In genomic region chr9:58202676-58203453, GRCm38 (mm10) we compare ENCODE assay signal across 12 mouse cellular contexts. TPM values are rescaled to one million over a fixed set of nuclear protein-coding genes. Genes with fewer than 3 reads are reported as not detected.
DNase-seq lines count a peak whose midpoint lies in the region; ATAC-seq and TF ChIP-seq lines count a peak whose summit lies in the region.
"Had no signal": no experiment of that assay in that cellular context is flagged by ENCODE, and none has a peak within 500 bp of the region (broad histone marks: within the 10 kb centered on the region; RNA-seq: fewer than 3 reads in every experiment).

No protein-coding gene starts in this region.

- no peaks in the 10 kb centered on the region for H3K36me3 ChIP-seq in embryonic facial prominence, embryonic 15.5 days
- no peaks in the 10 kb centered on the region for H3K36me3 ChIP-seq in neural tube, embryonic 13.5 days
- H3K36me3 ChIP-seq: heart, embryonic 15.5 days; liver, embryonic 13.5 days had no signal

- H3K27me3 ChIP-seq in embryonic facial prominence, embryonic 15.5 days = peaks cover 66% of the 10 kb centered on the region
- H3K27me3 ChIP-seq in neural tube, embryonic 13.5 days = peaks cover 76% of the 10 kb centered on the region

- H3K9ac ChIP-seq in embryonic facial prominence, embryonic 15.5 days = no peak overlapping the region
- peak overlapping the region; percentile 71 for H3K9ac ChIP-seq in neural tube, embryonic 13.5 days
- H3K9ac ChIP-seq: heart, embryonic 15.5 days; liver, embryonic 13.5 days had no signal

- ATAC-seq in embryonic facial prominence, embryonic 15.5 days (ENCODE audit: insufficient number of reproducible peaks, low FRiP score, low TSS enrichment, low read depth) = no peak
- no peak for ATAC-seq in neural tube, embryonic 13.5 days (ENCODE audit: low read depth)

- 0 out of 2 replicates have a peak overlapping the region, but pooled peaks have one; percentile 17 for H3K4me3 ChIP-seq in embryonic facial prominence, embryonic 15.5 days (replicated peaks)
- peak overlapping the region; percentile 44 for H3K4me3 ChIP-seq in left cerebral cortex, adult 2 months
- H3K4me3 ChIP-seq in neural tube, embryonic 13.5 days = peak overlapping the region; percentile 37

- DNase-seq in gastrocnemius, postnatal 25 days = peak; percentile 49
- no peak for DNase-seq in gastrocnemius, adult 18-20 months (ENCODE audit: low spot score)
- DNase-seq in left cerebral cortex, adult 2 months (ENCODE audit: extremely low spot score in 1 of 2, low spot score in 2 of 2) = peak in 1 of 2 experiments; percentile 54
- no peak for DNase-seq in urinary bladder, postnatal 36 days (ENCODE audit: low spot score in 2 of 2)
- DNase-seq in heart, postnatal 25 days (ENCODE audit: low spot score) = no peak
- no peak for DNase-seq in natural killer cell, adult 2 months (ENCODE audit: low spot score in 2 of 2)
- DNase-seq: liver, embryonic 13.5 days; thymus, postnatal 36 days had no signal

- no peak overlapping the region for H3K4me2 ChIP-seq in embryonic facial prominence, embryonic 15.5 days (replicated peaks)
- peak overlapping the region; percentile 59 for H3K4me2 ChIP-seq in neural tube, embryonic 13.5 days

- WGBS in embryonic facial prominence, embryonic 15.5 days = 6% methylated on average over 14 of the region's 14 CpGs
- WGBS in neural tube, embryonic 13.5 days = 2% methylated on average over 14 of the region's 14 CpGs

- H3K27ac ChIP-seq in embryonic facial prominence, embryonic 15.5 days (replicated peaks) = no peak overlapping the region
- peak overlapping the region; percentile 88 for H3K27ac ChIP-seq in left cerebral cortex, adult 2 months
- peak overlapping the region; percentile 87 for H3K27ac ChIP-seq in neural tube, embryonic 13.5 days (replicated peaks)
- H3K27ac ChIP-seq: heart, embryonic 15.5 days; liver, embryonic 13.5 days had no signal

- no peaks in the 10 kb centered on the region for H3K9me3 ChIP-seq in embryonic facial prominence, embryonic 15.5 days (replicated peaks)
- no peaks in the 10 kb centered on the region for H3K9me3 ChIP-seq in neural tube, embryonic 13.5 days
- H3K9me3 ChIP-seq: heart, embryonic 15.5 days; liver, embryonic 13.5 days had no signal

- H3K4me1 ChIP-seq in embryonic facial prominence, embryonic 15.5 days = peaks cover 59% of the 10 kb centered on the region
- peaks cover 57% of the 10 kb centered on the region for H3K4me1 ChIP-seq in neural tube, embryonic 13.5 days (replicated peaks)

- intact Hi-C loops in left cerebral cortex, adult 2 months (cut with DNase I) = loop anchor here (1.0 to 10.0 kb wide), 3 partner anchors 28 to 268 kb away; no protein-coding TSS in a partner anchor
- intact Hi-C loops in heart, postnatal 25 days (cut with DNase I) = no loop called here

- TF ChIP-seq CTCF in left cerebral cortex, adult 2 months (IDR thresholded peaks at IDR 0.05) = no peak

RNA-seq across cellular contexts. Expression of gene Islr, which starts 1.2 kb away (rescaled TPM):
- total RNA-seq in gastrocnemius, postnatal 25 days (2021) = 10 to 100 TPM; 29.4 to 35.7 TPM
- total RNA-seq in gastrocnemius, adult 18-20 months (2021) = 10 to 100 TPM; 15.6 to 20.8 TPM
- 150 and 165 TPM in 2 replicates for polyA plus RNA-seq in embryonic facial prominence, embryonic 15.5 days (2015; fragmentation: Nextera tagmentation; extraction: Ambion mirVana)
- total RNA-seq in left cerebral cortex, adult 2 months (2021) = 10 to 100 TPM; 11.0 to 15.2 TPM
- 53.6 and 58.2 TPM in 2 replicates for polyA plus RNA-seq in neural tube, embryonic 13.5 days (2015; fragmentation: Nextera tagmentation; extraction: Ambion mirVana)
- 10 to 100 TPM; 31.4 to 33.0 TPM for total RNA-seq in heart, postnatal 25 days (2021)

RNA-seq across cellular contexts. Expression of gene Islr2, which starts 1.3 kb away (rescaled TPM):
- total RNA-seq in gastrocnemius, postnatal 25 days (2021) = 1 to 10 TPM; 4.2 to 4.6 TPM
- 1 to 10 TPM; 1.6 to 1.9 TPM for total RNA-seq in gastrocnemius, adult 18-20 months (2021)
- 0.80 and 0.81 TPM in 2 replicates for polyA plus RNA-seq in embryonic facial prominence, embryonic 15.5 days (2015; fragmentation: Nextera tagmentation; extraction: Ambion mirVana)
- total RNA-seq in left cerebral cortex, adult 2 months (2021) = 10 to 100 TPM; 72.1 to 74.0 TPM
- polyA plus RNA-seq in neural tube, embryonic 13.5 days (2015; fragmentation: Nextera tagmentation; extraction: Ambion mirVana) = 19.8 and 22.3 TPM in 2 replicates
- total RNA-seq in heart, postnatal 25 days (2021) = 1 to 10 TPM; 1.0 to 1.2 TPM
- total RNA-seq: common myeloid progenitor, adult 5-6 weeks had no signal
- polyA plus RNA-seq: heart, embryonic 15.5 days had no signal

RNA-seq across cellular contexts. Expression of gene Pml, which starts 46.7 kb away (rescaled TPM):
- 1 to 10 TPM; 3.5 to 4.6 TPM for total RNA-seq in gastrocnemius, postnatal 25 days (2021)
- 1 to 10 TPM; 3.2 to 4.7 TPM for total RNA-seq in gastrocnemius, adult 18-20 months (2021)
- polyA plus RNA-seq in embryonic facial prominence, embryonic 15.5 days (2015; fragmentation: Nextera tagmentation; extraction: Ambion mirVana) = 14.5 and 17.0 TPM in 2 replicates
- 10 to 100 TPM; 14.1 to 19.3 TPM for total RNA-seq in left cerebral cortex, adult 2 months (2021)
- polyA plus RNA-seq in neural tube, embryonic 13.5 days (2015; fragmentation: Nextera tagmentation; extraction: Ambion mirVana) = 3.4 and 4.0 TPM in 2 replicates
- total RNA-seq in heart, postnatal 25 days (2021) = 10 to 100 TPM in 1 of 2 experiments, 1 to 10 TPM in 1; 10.0 to 12.6 TPM

RNA-seq across cellular contexts. Expression of gene Stoml1, which starts 50.1 kb away (rescaled TPM):
- 1 to 10 TPM; 6.5 to 8.8 TPM for total RNA-seq in gastrocnemius, postnatal 25 days (2021)
- 1 to 10 TPM; 6.8 to 7.3 TPM for total RNA-seq in gastrocnemius, adult 18-20 months (2021)
- polyA plus RNA-seq in embryonic facial prominence, embryonic 15.5 days (2015; fragmentation: Nextera tagmentation; extraction: Ambion mirVana) = 35.9 and 42.8 TPM in 2 replicates
- 10 to 100 TPM; 66.5 to 72.6 TPM for total RNA-seq in left cerebral cortex, adult 2 months (2021)
- 86.0 and 107 TPM in 2 replicates for polyA plus RNA-seq in neural tube, embryonic 13.5 days (2015; fragmentation: Nextera tagmentation; extraction: Ambion mirVana)
- 10 to 100 TPM; 10.3 to 13.5 TPM for total RNA-seq in heart, postnatal 25 days (2021)

Comparison
In these comparisons a context has a peak if more than half of its experiments do, and no peak if none do; other contexts are left out.
1. RNA of gene Islr2, which starts 1.3 kb away (total RNA-seq): 72.1 to 74.0 TPM in left cerebral cortex, adult 2 months; 4.2 to 4.6 TPM in gastrocnemius, postnatal 25 days, 1.6 to 1.9 TPM in gastrocnemius, adult 18-20 months and 1.0 to 1.2 TPM in heart, postnatal 25 days; every median in the first group is over 10 times any median in the second.
2. Peak in every context shown above with its lines, with median percentiles within 50 percentile points of each other: H3K4me3 ChIP-seq.